Mouse (Mus musculus): ENCODE results near the gene Dab1. TPM values are rescaled to one million over a fixed set of nuclear protein-coding genes. Genes with fewer than 3 reads are reported as not detected.
A peak's percentile ranks its signal among the peaks of the same experiment; 100 is the strongest.

Gene Dab1
- total RNA-seq, 2 experiments from 2014 or later: not detected

GRCm38 (mm10) chr4:104643534-104644356 lies 1024.6 kb downstream of the Dab1 start:
- no peak for ATAC-seq (replicated peaks; ENCODE audit: poor library complexity)

- ATAC-seq (replicated peaks; ENCODE audit: poor library complexity): no peak
Measured at GRCm38 (mm10) chr4:104644357-104644630, 1025.1 kb downstream of the Dab1 start.

GRCm38 (mm10) chr4:104644862-104645261 lies 1025.7 kb downstream of the Dab1 start:
- ATAC-seq (replicated peaks; ENCODE audit: poor library complexity): no peak

GRCm38 (mm10) chr4:104651761-104652160 lies 1032.6 kb downstream of the Dab1 start:
- no peak for ATAC-seq (replicated peaks; ENCODE audit: poor library complexity)

- no peak for ATAC-seq (replicated peaks; ENCODE audit: poor library complexity)
Measured at GRCm38 (mm10) chr4:104656728-104657127, 1037.6 kb downstream of the Dab1 start.

GRCm38 (mm10) chr4:104662841-104663614 lies 1043.9 kb downstream of the Dab1 start:
- ATAC-seq (replicated peaks; ENCODE audit: poor library complexity): no peak

- ATAC-seq (replicated peaks; ENCODE audit: poor library complexity): peak; percentile 41
Measured at GRCm38 (mm10) chr4:104665553-104665952, 1046.4 kb downstream of the Dab1 start.

- ATAC-seq (replicated peaks; ENCODE audit: poor library complexity): no peak
Measured at GRCm38 (mm10) chr4:104666831-104667551, 1047.8 kb downstream of the Dab1 start.

GRCm38 (mm10) chr4:104668061-104668460 lies 1048.9 kb downstream of the Dab1 start:
- peak; percentile 60 for ATAC-seq (replicated peaks; ENCODE audit: poor library complexity)

- ATAC-seq (replicated peaks; ENCODE audit: poor library complexity): peak; percentile 83
Measured at GRCm38 (mm10) chr4:104669406-104669805, 1050.2 kb downstream of the Dab1 start.

GRCm38 (mm10) chr4:104670741-104671140 lies 1051.6 kb downstream of the Dab1 start:
- no peak for ATAC-seq (replicated peaks; ENCODE audit: poor library complexity)

- no peak for ATAC-seq (replicated peaks; ENCODE audit: poor library complexity)
Measured at GRCm38 (mm10) chr4:104673317-104673716, 1054.2 kb downstream of the Dab1 start.

- no peak for ATAC-seq (replicated peaks; ENCODE audit: poor library complexity)
Measured at GRCm38 (mm10) chr4:104674706-104675105, 1055.5 kb downstream of the Dab1 start.

- ATAC-seq (replicated peaks; ENCODE audit: poor library complexity): no peak
Measured at GRCm38 (mm10) chr4:104678234-104678633, 1059.1 kb downstream of the Dab1 start.

GRCm38 (mm10) chr4:104680475-104680874 lies 1061.3 kb downstream of the Dab1 start:
- no peak for ATAC-seq (replicated peaks; ENCODE audit: poor library complexity)

GRCm38 (mm10) chr4:104686137-104686809 lies 1067.1 kb downstream of the Dab1 start:
- no peak for ATAC-seq (replicated peaks; ENCODE audit: poor library complexity)

GRCm38 (mm10) chr4:104689047-104689446 lies 1069.9 kb downstream of the Dab1 start:
- no peak for ATAC-seq (replicated peaks; ENCODE audit: poor library complexity)

GRCm38 (mm10) chr4:104691026-104691425 lies 1071.9 kb downstream of the Dab1 start:
- ATAC-seq (replicated peaks; ENCODE audit: poor library complexity): no peak

- ATAC-seq (replicated peaks; ENCODE audit: poor library complexity): no peak
Measured at GRCm38 (mm10) chr4:104694188-104694587, 1075.0 kb downstream of the Dab1 start.

- no peak for ATAC-seq (replicated peaks; ENCODE audit: poor library complexity)
Measured at GRCm38 (mm10) chr4:104696522-104696921, 1077.4 kb downstream of the Dab1 start.

- peak; percentile 91 for ATAC-seq (replicated peaks; ENCODE audit: poor library complexity)
Measured at GRCm38 (mm10) chr4:104697703-104698102, 1078.5 kb downstream of the Dab1 start.
